Mouse (Mus musculus) limb, embryonic 14.5 days (tissue): ENCODE measurements at regions not wholly inside any gene's neighbourhood (a gene's known extent, or its start where the extent isn't known, plus 50 kb on each side); places are given as distances from the start of the nearest gene placed in this dataset.
A peak's percentile ranks its signal among the peaks of the same experiment; 100 is the strongest.

Experiments used
- ATAC-seq: fragments of 200-750 bp; cut with Nextera tagmentation; 2 replicates; pipeline ENCODE4 v1.8.0; 2017; ENCODE audit warnings: low read depth, moderate number of reproducible peaks, moderate TSS enrichment; ENCODE audit not compliant: low FRiP score
- DNase-seq: peaks from one replicate; pipeline ENCODE4 v3.0.0-alpha.2; 2015; ENCODE audit warnings: low spot score
- H3K27ac ChIP-seq: fragments of 300-500 bp; sonication (generic); replicated peaks from 2 replicates; pipeline ENCODE4 v1.5.1; 2014; ENCODE audit warnings: low read depth, mild to moderate bottlenecking, low read length, moderate library complexity, mixed read lengths
- H3K27me3 ChIP-seq: fragments of 300-500 bp; sonication (generic); 2 replicates; pipeline ENCODE4 v1.6.1; 2014; ENCODE audit warnings: low read length, mixed read lengths; ENCODE audit not compliant: control insufficient read depth, insufficient read depth
- H3K36me3 ChIP-seq: fragments of 300-500 bp; sonication (generic); 2 replicates; pipeline ENCODE4 v1.6.1; 2014; ENCODE audit warnings: mild to moderate bottlenecking, low read length, moderate library complexity, mixed read lengths; ENCODE audit not compliant: control insufficient read depth, insufficient read depth
- H3K4me1 ChIP-seq: fragments of 300-500 bp; sonication (generic); 2 replicates; pipeline ENCODE4 v1.6.1; 2014; ENCODE audit warnings: antibody characterized with exemption, low read length, mixed read lengths; ENCODE audit not compliant: control insufficient read depth, insufficient read depth
- H3K4me2 ChIP-seq: fragments of 300-500 bp; sonication (generic); replicated peaks from 2 replicates; pipeline ENCODE4 v1.6.1; 2014; ENCODE audit warnings: low read depth, mild to moderate bottlenecking, low read length, moderate library complexity; ENCODE audit not compliant: severe bottlenecking
- H3K4me3 ChIP-seq: fragments of 300-500 bp; sonication (generic); replicated peaks from 2 replicates; pipeline ENCODE4 v1.5.1; 2014; ENCODE audit warnings: low read length
- H3K9ac ChIP-seq: fragments of 300-500 bp; sonication (generic); 2 replicates; pipeline ENCODE4 v1.6.1; 2014; ENCODE audit warnings: mild to moderate bottlenecking, low read depth, low read length, moderate library complexity; ENCODE audit not compliant: severe bottlenecking
- H3K9me3 ChIP-seq: fragments of 300-500 bp; sonication (generic); 2 replicates; pipeline ENCODE4 v1.6.1; 2016; ENCODE audit warnings: low read length; ENCODE audit not compliant: control insufficient read depth
- POLR2A ChIP-seq: fragments of 200-500 bp; IDR thresholded peaks from 2 replicates; pipeline ENCODE4 v1.8.0; 2012; ENCODE audit warnings: inconsistent platforms, mild to moderate bottlenecking, moderate library complexity, borderline replicate concordance; ENCODE audit not compliant: insufficient read depth, insufficient read length; ENCODE audit errors: extremely low read depth
- WGBS: fragments of 180-500 bp; shearing (Covaris S2); extraction: QIAGEN DNeasy Blood & Tissue Kit; methylation state at CpG from one replicate; pipeline ENCODE4 v1.1.7; 2014; 5-methylcytosine and 5-hydroxymethylcytosine counted together

DNA sequence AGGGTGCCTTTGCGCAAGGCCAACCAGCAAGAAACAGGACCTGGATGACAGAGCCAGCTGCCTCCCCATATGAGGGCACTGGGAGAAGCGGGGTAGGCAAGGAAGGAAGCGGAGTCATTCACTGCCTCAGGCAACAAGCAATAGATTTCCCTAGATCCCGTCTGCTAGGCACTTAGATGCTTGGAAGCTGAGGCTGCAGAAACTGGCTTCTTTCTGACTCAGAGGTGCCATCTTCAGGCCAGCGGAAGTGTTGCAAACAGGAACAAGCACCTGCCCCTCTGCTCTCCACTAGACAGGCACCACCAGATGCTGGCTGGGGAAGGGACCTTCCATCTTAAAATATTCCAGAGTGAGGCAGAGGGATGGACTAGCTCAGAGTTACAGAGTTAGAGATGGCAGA lies 188.0 kb downstream of the 4933412E24Rik start:
- ATAC-seq = peak; percentile 31; the same call in 1 of the 2 replicates
- no peak for TF ChIP-seq POLR2A
- Histone ChIP-seq H3K27ac (no peak overlapping the region), H3K27me3 (no peaks in the 10 kb centered on the region), H3K36me3 (no peaks in the 10 kb centered on the region), H3K4me2 (no peak overlapping the region), H3K9ac (no peak overlapping the region), H3K9me3 (no peaks in the 10 kb centered on the region), H3K4me3 (no peak overlapping the region), H3K4me1 (peaks cover 17% of the 10 kb centered on the region)
- DNase-seq = peak; percentile 87
- WGBS = 15% methylated on average over 5 of the region's 5 CpGs

GRCm38 (mm10) chr15:59826164-59826950 lies 190.1 kb downstream of the 4933412E24Rik start:
- 51% methylated on average over 14 of the region's 14 CpGs for WGBS
- peak; percentile 21; the same call in 1 of the 2 replicates for ATAC-seq
- 0 out of 2 replicates have a peak overlapping the region, but pooled peaks have one; percentile 26 for H3K27ac ChIP-seq

DNA sequence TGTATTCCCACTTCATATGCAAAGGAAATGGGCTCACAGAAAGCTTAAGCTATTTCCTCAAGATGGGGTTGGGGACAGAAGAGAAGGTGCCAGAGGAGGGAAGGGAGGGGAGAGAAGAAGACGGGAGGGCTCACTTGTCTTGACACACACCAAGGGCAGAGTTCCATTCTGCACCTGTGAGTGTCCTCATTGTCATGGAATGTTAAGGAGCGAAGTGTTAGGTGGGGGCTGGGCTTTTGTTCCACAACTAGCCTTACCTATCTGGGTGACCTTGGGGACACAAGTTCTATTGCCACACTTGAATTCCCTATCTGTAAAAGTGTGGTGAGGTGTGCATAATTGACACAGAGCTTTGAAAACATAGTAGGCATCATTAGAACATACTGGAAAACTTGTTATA lies 192.5 kb downstream of the 4933412E24Rik start:
- H3K4me1 ChIP-seq = peaks cover 17% of the 10 kb centered on the region
- ATAC-seq (no peak), DNase-seq (no peak)
- H3K27ac ChIP-seq = no peak overlapping the region
- no peak overlapping the region for H3K4me3 ChIP-seq
- H3K27me3 ChIP-seq = no peaks in the 10 kb centered on the region
- WGBS = 60% methylated on average over 2 of the region's 2 CpGs
- H3K36me3 ChIP-seq = no peaks in the 10 kb centered on the region
- H3K4me2 ChIP-seq = no peak overlapping the region
- H3K9ac ChIP-seq = no peak overlapping the region
- H3K9me3 ChIP-seq = no peaks in the 10 kb centered on the region
- TF ChIP-seq POLR2A = no peak

More at GRCm38 (mm10) chr15:59826164-59826950, 190.1 kb downstream of the 4933412E24Rik start:
- Histone ChIP-seq H3K36me3 (no peaks in the 10 kb centered on the region), H3K4me1 (peaks cover 17% of the 10 kb centered on the region), H3K4me2 (no peak overlapping the region), H3K27me3 (no peaks in the 10 kb centered on the region), H3K4me3 (no peak overlapping the region), H3K9me3 (no peaks in the 10 kb centered on the region), H3K9ac (no peak overlapping the region)
- DNase-seq = peak; percentile 30
- no peak for TF ChIP-seq POLR2A

- no peak overlapping the region for H3K27ac ChIP-seq
- no peak for DNase-seq
- 54% methylated on average over 3 of the region's 3 CpGs for WGBS
- ATAC-seq = no peak; the same call in 1 of the 2 replicates
- no peak for TF ChIP-seq POLR2A
- H3K4me3 ChIP-seq = no peak overlapping the region
- H3K4me1 ChIP-seq = peaks cover 15% of the 10 kb centered on the region
- H3K4me2 ChIP-seq = no peak overlapping the region
- H3K27me3 ChIP-seq = no peaks in the 10 kb centered on the region
- no peak overlapping the region for H3K9ac ChIP-seq
- H3K9me3 ChIP-seq = no peaks in the 10 kb centered on the region
- H3K36me3 ChIP-seq = no peaks in the 10 kb centered on the region
Measured at GRCm38 (mm10) chr15:59822995-59823681, 193.3 kb downstream of the 4933412E24Rik start.

- TF ChIP-seq POLR2A = no peak
- H3K4me1 ChIP-seq = no peaks in the 10 kb centered on the region
- DNase-seq (no peak), ATAC-seq (no peak)
- H3K27ac ChIP-seq = no peak overlapping the region
- H3K36me3 ChIP-seq = no peaks in the 10 kb centered on the region
- no peak overlapping the region for H3K4me3 ChIP-seq
- no peaks in the 10 kb centered on the region for H3K9me3 ChIP-seq
- no peak overlapping the region for H3K9ac ChIP-seq
- H3K4me2 ChIP-seq = no peak overlapping the region
- WGBS = 82% methylated on average over 10 of the region's 10 CpGs
- no peaks in the 10 kb centered on the region for H3K27me3 ChIP-seq
Measured at GRCm38 (mm10) chr15:59820317-59820716, 196.1 kb downstream of the 4933412E24Rik start.
